Mouse (Mus musculus) adrenal gland, postnatal 4 days (tissue): ENCODE measurements at regions not wholly inside any gene's neighbourhood (a gene's known extent, or its start where the extent isn't known, plus 50 kb on each side); places are given as distances from the start of the nearest gene placed in this dataset.
A peak's percentile ranks its signal among the peaks of the same experiment; 100 is the strongest.
"Not testable (repeated sequence)": the region's sequence is repeated elsewhere in the genome, so short reads cannot be mapped to it uniquely, and the experiment has no call there.

Experiments
- DNase-seq, 2 experiments: peaks; one replicate each; pipeline ENCODE4 v3.0.0; 2021 to 2022; ENCODE audit warnings: low spot score in 2 of 2, mixed read lengths in 2 of 2

DNA sequence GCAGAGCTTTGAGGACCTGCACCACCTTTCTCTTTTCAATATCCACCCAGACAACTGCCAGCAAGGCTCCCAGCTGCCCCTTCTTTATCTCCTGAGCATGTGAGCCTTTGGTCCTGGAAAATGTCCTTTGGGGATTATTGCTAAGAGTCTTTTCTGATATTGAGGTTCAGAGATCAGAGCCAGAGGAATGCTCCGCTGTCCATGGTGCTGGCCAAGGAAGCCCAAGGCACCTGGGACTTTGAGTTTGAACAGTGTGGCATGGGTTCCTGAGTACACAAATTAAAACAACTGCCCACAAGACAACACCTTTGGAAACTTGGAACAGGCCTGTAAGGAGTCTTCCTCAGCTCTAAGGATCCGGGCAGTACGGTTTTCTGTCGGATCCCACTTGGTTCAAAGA, 52.6 kb upstream of the Slc28a3 start:
- DNase-seq: peak in 1 of 2 experiments; percentile 4

DNA sequence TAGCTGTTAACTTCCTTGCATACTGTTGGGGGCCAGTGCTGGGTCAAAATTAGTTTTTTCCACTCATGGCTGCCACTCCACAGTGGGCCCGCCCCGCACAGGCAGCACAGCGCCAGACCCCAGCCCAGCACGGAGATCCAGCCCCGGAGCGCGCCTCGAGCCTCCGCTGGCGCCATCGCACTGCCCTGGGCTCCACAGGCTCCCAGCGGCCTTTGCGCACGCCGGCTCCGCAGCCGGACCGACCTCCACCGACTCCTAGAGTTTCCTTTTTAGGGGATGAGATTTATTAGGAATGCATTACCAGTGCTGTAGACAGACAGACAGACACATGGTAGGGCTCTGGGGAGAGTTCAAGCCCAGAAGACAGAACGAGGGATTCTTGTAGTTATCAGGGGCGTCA, 58.0 kb upstream of the Slc28a3 start:
- DNase-seq: no peak

GRCm38 (mm10) chr13:58670206-58670605, 59.5 kb upstream of the Slc28a3 start:
- no peak for DNase-seq

- not testable (repeated sequence) for DNase-seq
Measured at GRCm38 (mm10) chr13:58675611-58676010, 64.9 kb upstream of the Slc28a3 start.

GRCm38 (mm10) chr13:58677521-58677920, 66.8 kb upstream of the Slc28a3 start:
- no peak for DNase-seq

- no peak for DNase-seq
Measured at GRCm38 (mm10) chr13:58679663-58680062, 69.0 kb upstream of the Slc28a3 start.

GRCm38 (mm10) chr13:58686822-58687221, 76.1 kb upstream of the Slc28a3 start:
- DNase-seq: no peak

- DNase-seq: no peak
Measured at GRCm38 (mm10) chr13:58687609-58688008, 76.9 kb upstream of the Slc28a3 start.

DNA sequence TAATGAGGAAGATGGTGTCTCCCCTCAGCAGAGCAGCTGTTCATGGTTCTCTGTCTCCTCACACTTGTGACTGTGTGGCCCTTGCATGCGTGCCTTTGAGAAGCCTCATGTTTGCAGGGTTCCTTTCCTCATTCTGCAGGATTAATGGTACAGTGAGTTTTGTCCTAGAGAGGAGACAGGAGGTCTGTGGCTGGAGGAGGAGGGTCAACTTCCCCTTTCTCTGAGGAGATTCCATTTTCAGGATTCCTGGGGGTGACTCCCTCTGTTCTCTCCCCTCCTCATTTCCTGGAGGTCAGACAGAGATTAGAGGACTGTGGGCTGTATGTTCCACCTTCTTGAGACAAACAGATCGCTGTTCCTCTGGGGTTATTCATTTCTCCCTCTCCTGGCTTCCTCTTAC, 77.6 kb upstream of the Slc28a3 start:
- DNase-seq: no peak

DNA sequence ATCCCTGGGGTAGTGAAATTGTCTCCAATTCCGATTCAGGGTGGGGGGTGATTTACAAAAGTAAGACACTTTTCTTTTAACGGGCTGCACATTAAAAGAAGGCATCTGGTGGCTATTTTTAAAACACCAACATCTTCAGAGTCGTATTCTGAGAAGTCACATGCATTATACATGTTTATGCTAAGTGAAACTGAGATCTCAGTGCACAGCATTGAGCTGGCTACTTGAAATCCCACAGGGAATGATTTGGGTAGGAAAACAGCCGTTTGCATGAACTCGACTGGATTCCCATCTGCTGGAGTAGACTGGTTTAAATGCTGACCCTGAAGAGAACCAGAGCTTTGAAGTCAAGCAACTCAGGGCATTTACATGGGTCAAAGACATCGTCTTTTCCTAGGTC, 84.0 kb upstream of the Slc28a3 start:
- no peak for DNase-seq

- no peak for DNase-seq
Measured at GRCm38 (mm10) chr13:58695964-58696363, 85.3 kb upstream of the Slc28a3 start.

GRCm38 (mm10) chr13:58700021-58700420, 89.3 kb upstream of the Slc28a3 start:
- no peak for DNase-seq

DNA sequence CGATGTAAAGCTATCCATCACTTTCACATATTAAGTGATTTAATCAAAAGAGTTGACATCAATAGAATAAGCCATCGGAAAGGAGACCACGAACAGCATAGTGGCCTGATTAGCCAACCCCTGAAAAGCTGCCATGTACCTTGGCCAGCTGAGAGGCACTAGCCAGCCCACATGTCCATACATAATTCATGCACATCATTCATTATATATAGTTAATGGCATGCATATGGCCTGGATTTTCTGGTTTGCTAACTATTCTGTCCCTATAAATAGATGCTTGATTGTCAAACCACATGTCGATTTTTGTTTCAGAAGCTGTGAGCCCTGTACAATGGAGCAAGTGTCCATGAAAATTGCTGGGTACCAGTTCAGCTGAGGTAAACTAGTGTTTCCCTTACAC, 93.5 kb upstream of the Slc28a3 start:
- no peak for DNase-seq

GRCm38 (mm10) chr13:58716584-58716983, 89.8 kb upstream of the Ntrk2 start:
- DNase-seq: no peak

DNA sequence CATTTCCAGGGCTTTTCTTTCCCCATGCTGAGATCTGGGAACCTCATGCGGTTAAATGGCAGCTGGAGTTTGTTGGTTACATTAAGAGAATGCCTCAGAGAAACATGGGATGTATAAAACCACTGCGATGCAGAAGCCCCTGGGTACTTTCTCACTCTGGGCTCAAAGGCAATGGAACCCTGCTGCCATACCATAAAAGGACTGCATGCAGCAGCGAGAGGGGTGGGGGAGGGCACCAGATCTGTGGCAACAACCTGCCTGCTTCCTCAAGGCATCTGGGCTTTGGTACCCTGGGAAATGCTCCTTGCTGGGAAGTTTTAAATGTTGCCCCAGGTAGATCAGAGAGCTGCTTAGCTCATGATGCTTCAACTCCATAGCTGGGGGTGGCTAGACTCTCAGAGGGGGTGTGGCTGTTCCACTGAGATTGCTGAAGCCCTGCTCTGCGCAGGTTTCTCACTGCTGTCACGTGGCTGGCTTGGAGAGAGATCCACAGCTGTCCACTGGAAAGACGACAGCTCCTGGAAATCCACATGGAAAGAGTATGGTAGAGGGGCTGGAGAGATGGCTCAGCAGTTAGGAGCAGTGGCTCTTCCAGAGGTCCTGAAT, 75.8 kb upstream of the Ntrk2 start:
- no peak for DNase-seq

DNA sequence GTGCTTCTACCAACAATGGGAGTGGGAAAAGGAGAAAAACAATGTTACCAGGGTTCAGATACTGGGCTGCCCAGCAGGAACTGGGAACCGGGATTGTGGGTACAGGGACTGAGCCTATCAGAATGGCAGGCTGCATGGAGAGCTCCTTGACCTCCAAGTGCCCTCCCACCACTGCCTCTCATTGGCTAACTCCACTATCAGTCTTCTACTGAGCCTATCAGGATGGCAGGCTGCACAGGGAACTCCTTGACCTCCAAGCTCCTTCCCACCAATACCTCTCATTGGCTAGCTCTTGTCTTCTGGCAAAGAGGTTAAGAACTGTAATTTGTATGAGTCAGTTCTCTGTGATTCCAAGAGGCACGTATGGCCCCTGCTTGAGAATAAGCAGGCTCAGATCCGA, 73.6 kb upstream of the Ntrk2 start:
- DNase-seq: no peak

DNA sequence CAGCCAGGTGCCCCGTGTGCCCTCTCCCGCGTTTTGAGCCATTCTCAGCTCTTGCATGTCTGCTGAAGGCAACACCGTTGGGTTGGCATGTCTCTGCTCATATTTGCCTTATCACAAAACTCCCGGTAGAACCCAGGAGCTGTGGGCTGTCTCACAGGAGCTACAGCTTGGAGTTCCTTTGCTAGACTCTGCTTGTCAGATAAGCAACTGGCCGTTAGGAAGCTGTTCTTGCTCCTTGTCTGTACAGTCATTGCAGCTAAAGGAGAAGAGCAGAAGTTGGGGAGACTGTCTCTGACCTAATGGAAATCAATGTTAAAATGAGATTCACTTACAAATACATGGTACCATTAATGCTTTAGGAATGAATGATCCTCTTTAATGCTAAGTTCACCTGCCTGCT, 72.8 kb upstream of the Ntrk2 start:
- no peak for DNase-seq

GRCm38 (mm10) chr13:58735577-58735976, 70.8 kb upstream of the Ntrk2 start:
- DNase-seq: no peak

DNA sequence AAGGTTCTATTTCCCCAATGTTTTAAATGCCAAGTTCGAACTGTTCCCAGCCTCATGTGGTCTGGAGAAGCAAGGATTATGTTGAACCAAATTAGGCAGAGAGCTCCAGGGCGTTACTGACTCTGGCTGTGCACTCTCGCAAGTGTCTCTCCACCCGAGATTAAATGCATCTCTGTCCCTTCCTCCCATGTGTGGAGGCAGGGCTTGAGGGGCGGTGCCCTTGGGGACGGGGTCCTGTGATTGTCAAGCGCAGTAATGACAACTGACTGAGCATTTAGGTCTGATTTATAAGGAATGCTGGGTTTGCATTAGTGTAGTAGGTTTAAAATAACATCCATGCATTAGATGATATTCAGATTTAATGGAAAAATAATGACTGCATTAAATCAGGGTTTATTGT, 65.6 kb upstream of the Ntrk2 start:
- DNase-seq: no peak

DNA sequence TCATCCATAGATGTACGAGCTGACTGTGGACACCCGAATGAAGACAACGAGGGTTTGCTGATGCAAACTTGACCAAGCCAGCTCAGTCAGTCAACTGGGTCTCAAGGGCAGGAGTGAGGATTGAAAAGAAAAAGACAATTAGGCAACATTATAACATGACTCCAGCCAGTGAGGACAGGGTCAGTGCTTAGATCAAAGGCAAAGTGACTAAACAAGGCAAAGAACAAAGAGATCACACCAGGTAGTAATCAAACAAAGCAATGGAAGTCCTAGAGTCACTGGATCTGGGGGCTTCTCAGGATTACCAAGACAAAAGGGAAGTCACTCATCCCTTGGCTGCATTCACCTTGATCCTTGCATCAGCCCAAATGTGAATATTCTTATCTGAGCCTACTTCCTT, 60.3 kb upstream of the Ntrk2 start:
- DNase-seq: no peak

GRCm38 (mm10) chr13:58747685-58748084, 58.7 kb upstream of the Ntrk2 start:
- no peak for DNase-seq

DNA sequence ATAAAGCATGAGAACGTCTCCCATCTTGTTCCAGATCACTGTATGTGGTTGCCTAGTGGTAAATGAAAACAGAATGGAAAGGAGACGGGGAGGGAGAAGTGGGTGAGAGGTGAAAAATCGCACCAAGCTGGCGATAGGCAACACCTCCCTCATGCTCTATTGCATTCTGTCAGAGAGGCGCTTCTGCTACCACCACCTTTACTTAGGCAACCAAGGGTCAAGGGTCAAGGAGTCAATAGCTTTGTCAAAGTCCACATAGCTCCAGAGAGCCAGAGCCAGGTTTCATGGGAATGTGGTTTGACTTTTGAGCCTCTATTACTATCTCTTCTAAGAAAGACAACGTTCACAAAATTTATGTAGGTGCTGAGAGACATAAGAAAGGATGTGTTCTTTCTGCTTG, 50.2 kb upstream of the Ntrk2 start:
- no peak for DNase-seq
